In genomic region chr11:60307375-60307825, GRCm38 (mm10) we compare ENCODE assay signal across 9 mouse cellular contexts. TPM values are rescaled to one million over a fixed set of nuclear protein-coding genes. Genes with fewer than 3 reads are reported as not detected.
DNase-seq lines count a peak whose midpoint lies in the region; ATAC-seq and TF ChIP-seq lines count a peak whose summit lies in the region.
"Had no signal": no experiment of that assay in that cellular context is flagged by ENCODE, and none has a peak within 500 bp of the region (broad histone marks: within the 10 kb centered on the region; RNA-seq: fewer than 3 reads in every experiment).

No protein-coding gene starts in this region.

- no peaks in the 10 kb centered on the region for H3K9me3 ChIP-seq in hindbrain, postnatal 0 days (ENCODE audit: low read length)
- H3K9me3 ChIP-seq in hindbrain, embryonic 10.5 days, result no peaks in the 10 kb centered on the region
- H3K9me3 ChIP-seq in heart, embryonic 11.5 days (replicated peaks; ENCODE audit: control insufficient read depth, low read length), result no peaks in the 10 kb centered on the region; the same call in 1 of the 2 replicates
- H3K9me3 ChIP-seq: liver, embryonic 15.5 days had no signal

- 61% methylated on average over 2 of the region's 2 CpGs for WGBS in hindbrain, postnatal 0 days
- WGBS in hindbrain, embryonic 10.5 days, result 90% methylated on average over 2 of the region's 2 CpGs
- 90% methylated on average over 2 of the region's 2 CpGs for WGBS in heart, embryonic 11.5 days (ENCODE audit: insufficient replicate concordance)

- in situ Hi-C loops in Patski (cut with MboI; ENCODE audit: low pct_unique_long_range_greater_than_20kb), result loop anchor here (5.0 kb wide), 1 partner anchor 105 kb away; no protein-coding TSS in a partner anchor

- TF ChIP-seq CTCF in hindbrain, postnatal 0 days (IDR thresholded peaks at IDR 0.05; ENCODE audit: low read depth), result peak; percentile 45
- TF ChIP-seq CTCF in Patski (IDR thresholded peaks at IDR 0.05), result peak; percentile 81

- H3K27ac ChIP-seq in hindbrain, postnatal 0 days, result no peak overlapping the region
- no peak overlapping the region for H3K27ac ChIP-seq in hindbrain, embryonic 10.5 days
- H3K27ac ChIP-seq in heart, embryonic 11.5 days (ENCODE audit: low read depth, low read length), result no peak overlapping the region

- no peak overlapping the region for H3K4me3 ChIP-seq in hindbrain, postnatal 0 days (ENCODE audit: low read length)
- no peak overlapping the region for H3K4me3 ChIP-seq in hindbrain, embryonic 10.5 days
- no peak overlapping the region for H3K4me3 ChIP-seq in heart, embryonic 11.5 days (ENCODE audit: low read depth, low read length)
- H3K4me3 ChIP-seq: liver, embryonic 15.5 days had no signal

- no peak overlapping the region for H3K9ac ChIP-seq in hindbrain, postnatal 0 days (replicated peaks; ENCODE audit: low read length)
- no peak overlapping the region for H3K9ac ChIP-seq in heart, embryonic 11.5 days (ENCODE audit: low read depth, low read length)
- H3K9ac ChIP-seq: liver, embryonic 15.5 days had no signal

- POLR2A ChIA-PET in Patski (lab: Charles Lee), result no interaction called here

- DNase-seq in hindbrain, postnatal 0 days (ENCODE audit: low spot score), result no peak
- DNase-seq in hindbrain, embryonic 10.5 days (ENCODE audit: low spot score), result no peak
- DNase-seq in Patski (ENCODE audit: low read depth, low spot score), result no peak
- peak; percentile 53 for DNase-seq in kidney, adult 9 months
- DNase-seq in spleen, postnatal 10 days (ENCODE audit: low spot score in 2 of 2), result peak; percentile 37 to 69
- no peak for DNase-seq in heart, adult 11 months
- no peak for DNase-seq in urinary bladder, postnatal 36 days (ENCODE audit: low spot score in 2 of 2)

- H3K27me3 ChIP-seq in hindbrain, postnatal 0 days (ENCODE audit: insufficient read depth, low read length), result no peaks in the 10 kb centered on the region
- H3K27me3 ChIP-seq in hindbrain, embryonic 10.5 days (ENCODE audit: insufficient read depth, poor library complexity, severe bottlenecking), result no peaks in the 10 kb centered on the region
- no peaks in the 10 kb centered on the region for H3K27me3 ChIP-seq in Patski
- no peaks in the 10 kb centered on the region for H3K27me3 ChIP-seq in heart, embryonic 11.5 days (ENCODE audit: control insufficient read depth, insufficient read depth, low read length)
- H3K27me3 ChIP-seq: liver, embryonic 15.5 days had no signal

- CTCF ChIA-PET in Patski (lab: Charles Lee), result interaction anchor here (0.9 to 2.9 kb wide), 13 partner anchors 8 to 264 kb away, joined by 3 to 11 read pairs (median 4); partner anchors contain the start of genes Drc3 and Tom1l2

- H3K36me3 ChIP-seq in hindbrain, postnatal 0 days (ENCODE audit: insufficient read depth, low read length), result no peaks in the 10 kb centered on the region
- no peaks in the 10 kb centered on the region for H3K36me3 ChIP-seq in hindbrain, embryonic 10.5 days
- no peaks in the 10 kb centered on the region for H3K36me3 ChIP-seq in heart, embryonic 11.5 days (ENCODE audit: control insufficient read depth, insufficient read depth, low read length)
- H3K36me3 ChIP-seq: liver, embryonic 15.5 days had no signal

- H3K4me2 ChIP-seq in hindbrain, postnatal 0 days (ENCODE audit: low read depth, low read length), result no peak overlapping the region
- no peak overlapping the region for H3K4me2 ChIP-seq in heart, embryonic 11.5 days
- H3K4me2 ChIP-seq: liver, embryonic 15.5 days had no signal

- ATAC-seq in hindbrain, postnatal 0 days, result no peak
- ATAC-seq in Patski, result no peak
- no peak for ATAC-seq in heart, embryonic 11.5 days (replicated peaks; ENCODE audit: insufficient number of reproducible peaks, low FRiP score, low TSS enrichment)

- H3K4me1 ChIP-seq in hindbrain, postnatal 0 days (ENCODE audit: insufficient read depth, low read length), result peaks cover 23% of the 10 kb centered on the region
- peaks cover 38% of the 10 kb centered on the region for H3K4me1 ChIP-seq in hindbrain, embryonic 10.5 days (replicated peaks)
- H3K4me1 ChIP-seq in heart, embryonic 11.5 days (ENCODE audit: control insufficient read depth, insufficient read depth, low read length), result peaks cover 33% of the 10 kb centered on the region

RNA-seq across cellular contexts. Expression of gene Tom1l2, which starts 45.3 kb away (rescaled TPM):
- total RNA-seq in hindbrain, postnatal 0 days (2014; rRNA removed), result 109 and 124 TPM in 2 replicates
- 44.7 and 48.2 TPM in 2 replicates for polyA plus RNA-seq in hindbrain, postnatal 0 days (2015; fragmentation: Nextera tagmentation; extraction: Ambion mirVana)
- polyA plus RNA-seq in hindbrain, embryonic 10.5 days (2016; fragmentation: Nextera tagmentation; extraction: Ambion mirVana), result 21.6 and 30.7 TPM in 2 replicates
- polyA plus RNA-seq in Patski (2021), result 55.5 TPM
- polyA plus RNA-seq in heart, embryonic 11.5 days (2014; fragmentation: Nextera tagmentation; extraction: Ambion mirVana), result 14.7 and 16.0 TPM in 2 replicates

RNA-seq across cellular contexts. Expression of gene Drc3, which starts 45.7 kb away (rescaled TPM):
- 8.4 and 12.4 TPM in 2 replicates for total RNA-seq in hindbrain, postnatal 0 days (2014; rRNA removed)
- polyA plus RNA-seq in hindbrain, postnatal 0 days (2015; fragmentation: Nextera tagmentation; extraction: Ambion mirVana), result 6.8 and 7.9 TPM in 2 replicates
- 2.8 and 6.0 TPM in 2 replicates for polyA plus RNA-seq in hindbrain, embryonic 10.5 days (2016; fragmentation: Nextera tagmentation; extraction: Ambion mirVana)
- polyA plus RNA-seq in Patski (2021), result 3.1 TPM
- 1.9 TPM in 2 replicates for polyA plus RNA-seq in heart, embryonic 11.5 days (2014; fragmentation: Nextera tagmentation; extraction: Ambion mirVana)

Comparison
In these comparisons a context has a peak if more than half of its experiments do, and no peak if none do; other contexts are left out.
1. DNase-seq: peak in kidney, adult 9 months (single experiment) and spleen, postnatal 10 days (2 of 2); none in hindbrain, postnatal 0 days (single experiment), hindbrain, embryonic 10.5 days (single experiment), Patski (single experiment), heart, adult 11 months (single experiment) and urinary bladder, postnatal 36 days (0 of 2).